Mouse (Mus musculus): ENCODE data around the gene Vwa5b1.

- no peak for TF ChIP-seq POLR2A (IDR thresholded peaks at IDR 0.05; ENCODE audit: borderline replicate concordance, extremely low read depth, insufficient read depth, insufficient read length, poor library complexity, severe bottlenecking)
- TF ChIP-seq CTCF (IDR thresholded peaks at IDR 0.05; ENCODE audit: borderline replicate concordance, extremely low read depth, insufficient read depth, insufficient read length), result no peak
These were observed 110.0 kb downstream of the Vwa5b1 start for GRCm38 (mm10) chr4:138525684-138526083.

Measured in brain, embryonic 14.5 days (tissue).